Mouse (Mus musculus): ENCODE results near the gene Rbbp7. TPM values are rescaled to one million over a fixed set of nuclear protein-coding genes. Genes with fewer than 3 reads are reported as not detected.

The Rbbp7 gene
- 10 to 100 TPM; 45.7 to 45.9 TPM for total RNA-seq (2023)

GRCm38 (mm10) chrX:162760115-162760942 lies at the start of gene Rbbp7:
Gene Rbbp7 (plus strand): TSS chrX:162760402.

Other genes with a start within 250 kb of the Rbbp7 start
- under 1 TPM; 0.05 to 0.36 TPM for gene Reps2, start 116.8 kb upstream of the Rbbp7 start, total RNA-seq (2023)
- 10 to 100 TPM; 17.2 to 19.9 TPM for gene Txlng, start 69.1 kb downstream of the Rbbp7 start, total RNA-seq (2023)
- gene Syap1, start 128.0 kb downstream of the Rbbp7 start, total RNA-seq (2023) = 10 to 100 TPM; 36.0 to 36.3 TPM
- 100 to 1,000 TPM; 103 to 122 TPM for gene Ctps2, start 140.8 kb downstream of the Rbbp7 start, total RNA-seq (2023)
- gene S100g, start 204.2 kb downstream of the Rbbp7 start, total RNA-seq (2023) = not detected